Mouse (Mus musculus) ES-Bruce4 (cell line): ENCODE measurements around the gene Ppp1r11.

Experiments used
- CTCF ChIP-seq: IDR thresholded peaks from one replicate; pipeline ENCODE4 v1.8.1; 2011; ENCODE audit warnings: low read depth, low read length
- POLR2A ChIP-seq: IDR thresholded peaks from one replicate; pipeline ENCODE4 v1.8.1; 2011; ENCODE audit warnings: low read length; ENCODE audit not compliant: insufficient read depth

DNA sequence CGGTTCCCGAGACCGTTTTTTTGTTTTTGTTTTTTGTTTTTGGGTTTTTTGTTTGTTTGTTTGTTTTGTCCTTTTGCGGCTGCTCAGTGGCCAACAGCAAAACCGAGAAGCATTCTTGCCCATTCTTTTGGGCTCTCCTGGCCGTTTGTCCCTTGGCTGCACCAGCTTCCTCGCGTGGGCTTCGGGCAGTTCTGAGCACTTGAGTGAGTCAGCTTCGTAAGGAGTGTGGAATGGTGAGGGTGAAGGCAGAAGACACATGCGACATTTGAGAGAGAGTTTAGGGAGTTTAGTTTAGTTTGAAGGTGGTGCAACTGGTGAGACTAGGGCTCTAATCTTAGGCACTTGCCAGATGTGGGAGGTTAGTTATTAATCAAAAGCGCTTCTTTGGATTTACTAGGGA is 7.3 kb upstream of the Ppp1r11 start:
- TF ChIP-seq CTCF (no peak), POLR2A (no peak)
